Mouse (Mus musculus) layer of hippocampus, postnatal 14 days (tissue): ENCODE measurements around the gene Tnp1. TPM values are rescaled to one million over a fixed set of nuclear protein-coding genes. Genes with fewer than 3 reads are reported as not detected.

ENCODE experiments used
- DNase-seq, 2 experiments: peaks; one replicate each; pipeline ENCODE4 v3.0.0; 2021 to 2022; ENCODE audit warnings: low spot score in 2 of 2, mixed read lengths in 1 of 2
- total RNA-seq, 2 experiments: library from RNA; stranded (reverse); gene quantifications; 2 replicates each; pipeline ENCODE4 v1.2.3; 2021

Gene Tnp1
- total RNA-seq, 2 experiments from 2014 or later = not detected

GRCm38 (mm10) chr1:73026157-73026556, 10.4 kb upstream of the Tnp1 start:
- DNase-seq = no peak

DNA sequence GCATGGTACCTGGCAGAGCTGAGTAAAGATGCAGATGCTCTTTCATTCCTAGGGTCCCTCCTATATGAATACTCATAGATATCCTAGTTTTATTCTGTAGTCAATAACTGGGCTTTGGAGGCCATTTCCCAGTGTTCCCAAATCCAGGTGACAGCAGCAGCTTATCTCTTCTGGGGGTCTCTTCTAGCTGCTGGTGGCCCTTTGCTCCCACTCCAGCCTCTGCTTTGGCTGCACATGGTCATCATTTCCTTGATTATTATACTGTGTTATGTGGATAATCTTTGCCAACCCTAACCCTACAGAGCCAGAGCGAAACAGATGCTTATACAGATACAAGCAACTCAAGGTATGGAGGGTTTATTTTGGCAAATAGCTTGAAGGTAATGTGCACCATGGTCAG, 8.9 kb downstream of the Tnp1 start:
- DNase-seq = no peak

DNA sequence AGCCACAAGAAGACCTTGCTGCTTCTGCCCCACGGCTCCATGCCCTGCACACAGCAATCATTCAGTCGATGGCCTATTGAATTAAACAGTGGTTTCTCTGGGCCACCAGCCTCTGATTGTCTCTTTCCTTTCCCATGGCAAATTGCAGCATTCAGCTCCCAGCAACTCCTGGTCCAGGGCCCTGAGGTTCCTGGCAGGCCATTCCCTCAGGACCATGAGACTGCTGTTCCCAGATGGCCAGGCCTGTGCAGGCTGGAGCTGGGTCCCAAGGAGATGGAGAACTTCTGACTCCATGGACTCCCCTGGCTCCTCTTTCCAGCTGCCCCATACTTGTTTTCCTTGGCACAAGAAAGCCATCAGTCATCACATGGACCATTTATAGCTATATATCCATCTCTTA, 10.8 kb downstream of the Tnp1 start:
- peak in 1 of 2 experiments; percentile 40 for DNase-seq

- DNase-seq = no peak
These were observed 13.1 kb downstream of the Tnp1 start for GRCm38 (mm10) chr1:73002637-73003036.

DNA sequence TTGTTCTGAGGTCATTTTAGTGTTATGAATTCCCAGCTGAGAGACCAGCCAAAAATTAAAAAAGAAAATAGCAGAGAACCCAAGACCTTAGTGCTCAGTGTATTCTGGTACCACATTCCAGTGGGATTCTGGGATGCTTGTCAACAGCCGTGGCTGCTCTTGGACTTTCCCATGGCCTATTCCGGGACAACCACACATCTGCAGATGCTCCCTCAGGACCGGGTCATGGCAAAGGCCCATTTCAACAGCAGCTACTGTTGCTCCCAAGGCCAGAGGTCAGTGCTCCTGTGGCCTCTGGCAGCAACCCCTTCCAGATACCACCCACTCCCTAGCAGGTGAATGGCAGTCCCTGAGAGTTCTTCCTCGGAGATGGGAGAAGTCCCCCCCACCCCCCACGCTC, 13.7 kb downstream of the Tnp1 start:
- DNase-seq = no peak

- no peak for DNase-seq
These were observed 20.8 kb downstream of the Tnp1 start for GRCm38 (mm10) chr1:72994751-72995528.

GRCm38 (mm10) chr1:72992944-72993464, 22.7 kb downstream of the Tnp1 start:
- DNase-seq = peak; percentile 10 to 24

GRCm38 (mm10) chr1:72992209-72992608, 23.5 kb downstream of the Tnp1 start:
- no peak for DNase-seq

DNA sequence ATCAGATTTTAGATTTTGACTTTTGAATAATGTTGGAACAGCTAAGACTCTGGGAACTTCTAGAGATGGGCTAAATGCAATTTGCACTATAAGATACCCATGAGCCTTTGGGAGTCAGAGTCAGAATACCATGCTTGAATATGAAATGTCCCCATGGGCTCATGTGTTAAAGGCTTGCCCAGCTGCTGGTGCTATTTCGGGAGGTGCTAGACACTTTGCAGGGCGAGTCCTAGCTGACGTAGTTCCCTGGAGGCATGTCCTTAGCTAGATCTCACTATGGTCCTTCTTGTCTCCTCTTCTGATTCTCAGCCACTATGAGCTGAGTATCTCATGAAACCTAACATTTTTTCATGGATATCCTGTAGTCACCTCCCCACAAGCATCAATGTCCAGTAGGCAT, 26.8 kb downstream of the Tnp1 start:
- DNase-seq = no peak

- DNase-seq = no peak
These were observed 29.0 kb downstream of the Tnp1 start for GRCm38 (mm10) chr1:72986715-72987114.

DNA sequence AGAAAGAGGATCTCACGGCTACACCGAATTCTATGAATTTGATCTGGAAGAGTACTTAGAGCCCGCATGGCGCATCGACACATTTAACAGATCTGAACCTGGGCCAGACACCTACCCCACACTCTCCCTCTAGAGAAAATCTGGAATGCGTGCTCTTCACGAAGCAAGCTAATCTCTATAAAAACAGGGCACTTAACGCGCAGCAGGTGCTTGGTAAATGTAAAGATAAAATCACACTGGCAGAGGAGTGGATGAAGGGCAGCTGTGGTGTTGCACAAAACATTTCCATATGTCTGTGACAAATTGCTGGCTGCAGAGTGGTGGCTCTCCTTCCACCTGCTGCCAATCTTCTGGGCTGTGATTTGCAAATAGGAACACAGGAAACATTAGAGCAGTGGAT, 36.8 kb downstream of the Tnp1 start:
- DNase-seq = no peak

- no peak for DNase-seq
These were observed 41.5 kb downstream of the Tnp1 start for GRCm38 (mm10) chr1:72974226-72974625.

GRCm38 (mm10) chr1:72970461-72970860, 45.2 kb downstream of the Tnp1 start:
- DNase-seq = no peak

DNA sequence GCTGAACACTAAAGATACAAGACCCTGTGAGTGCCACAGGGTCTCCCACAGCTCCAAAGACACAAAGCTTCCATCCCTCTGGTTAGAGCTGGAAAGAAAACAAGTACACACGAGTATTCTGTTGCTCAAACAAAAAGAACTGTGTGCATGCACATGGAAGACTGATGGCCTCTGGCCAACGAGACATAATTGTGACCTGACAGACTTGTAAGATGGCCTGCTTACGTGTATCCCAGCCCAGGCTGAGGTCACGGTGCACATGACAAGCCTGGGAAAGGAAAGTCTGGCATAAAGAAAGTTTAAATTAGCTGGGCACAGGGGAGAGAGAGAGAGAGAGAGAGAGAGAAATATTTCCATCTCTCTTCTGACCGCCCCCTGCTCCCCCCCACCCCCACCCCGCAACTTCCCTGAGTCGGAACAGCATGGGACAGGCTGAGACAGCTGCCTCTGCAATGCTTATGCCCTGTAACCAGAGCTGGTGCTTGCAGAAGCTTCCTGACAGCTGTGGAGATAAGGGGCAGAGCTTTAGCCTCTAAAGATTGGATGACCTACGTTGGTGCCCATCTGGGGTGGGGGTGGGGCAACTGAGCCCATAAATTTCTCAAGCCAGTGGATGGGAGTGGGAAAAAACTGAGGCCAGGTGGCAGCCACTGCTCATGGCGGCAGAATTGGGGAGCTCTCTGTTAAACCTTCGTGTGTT, 46.4 kb downstream of the Tnp1 start:
- no peak for DNase-seq

- DNase-seq = no peak
These were observed 49.3 kb downstream of the Tnp1 start for GRCm38 (mm10) chr1:72966423-72966822.

Other genes with a start within 250 kb of the Tnp1 start
- gene Igfbp2, start 191.4 kb downstream of the Tnp1 start, total RNA-seq = 100 to 1,000 TPM in 1 of 2 experiments, 10 to 100 TPM in 1; 56.4 to 116 TPM
- gene Igfbp5, start 141.0 kb downstream of the Tnp1 start, total RNA-seq = 10 to 100 TPM; 61.5 to 66.8 TPM